Mouse (Mus musculus) gastrocnemius, adult 18-20 months (tissue): ENCODE data around the gene Cdh23. TPM values are rescaled to one million over a fixed set of nuclear protein-coding genes. Genes with fewer than 3 reads are reported as not detected.
"Not testable (repeated sequence)": the region's sequence is repeated elsewhere in the genome, so short reads cannot be mapped to it uniquely, and the experiment has no call there.

ENCODE experiments used
- DNase-seq: peaks from one replicate; pipeline ENCODE4 v3.0.0; 2021; ENCODE audit warnings: low spot score
- total RNA-seq, 2 experiments: library from RNA; stranded (reverse); gene quantifications; 2 replicates each; pipeline ENCODE4 v1.2.3; 2021

The Cdh23 gene
- total RNA-seq, 2 experiments from 2014 or later = 1.3 to 2.7 TPM

- DNase-seq = not testable (repeated sequence)
Observed at GRCm38 (mm10) chr10:60712299-60712698, 16.0 kb upstream of the Cdh23 start.

- no peak for DNase-seq
Observed at GRCm38 (mm10) chr10:60708837-60709236, 12.5 kb upstream of the Cdh23 start.

GRCm38 (mm10) chr10:60706268-60706667, 10.0 kb upstream of the Cdh23 start:
- no peak for DNase-seq

GRCm38 (mm10) chr10:60705134-60705533, 8.8 kb upstream of the Cdh23 start:
- DNase-seq = no peak

- DNase-seq = no peak
Observed at GRCm38 (mm10) chr10:60697775-60698174, 1.5 kb upstream of the Cdh23 start.

GRCm38 (mm10) chr10:60696975-60697374, 685 bp upstream of the Cdh23 start:
- peak; percentile 60 for DNase-seq

GRCm38 (mm10) chr10:60691671-60692390, 4.5 kb downstream of the Cdh23 start:
- no peak for DNase-seq

- no peak for DNase-seq
Observed at GRCm38 (mm10) chr10:60690960-60691359, 5.3 kb downstream of the Cdh23 start.

- no peak for DNase-seq
Observed at GRCm38 (mm10) chr10:60689396-60689795, 6.9 kb downstream of the Cdh23 start.

GRCm38 (mm10) chr10:60687011-60687776, 9.1 kb downstream of the Cdh23 start:
- DNase-seq = peak; percentile 59

- no peak for DNase-seq
Observed at GRCm38 (mm10) chr10:60686641-60686975, 9.7 kb downstream of the Cdh23 start.

- DNase-seq = no peak
Observed at GRCm38 (mm10) chr10:60685764-60686640, 10.3 kb downstream of the Cdh23 start.

GRCm38 (mm10) chr10:60678926-60679325, 17.4 kb downstream of the Cdh23 start:
- no peak for DNase-seq

GRCm38 (mm10) chr10:60677319-60677718, 19.0 kb downstream of the Cdh23 start:
- DNase-seq = no peak

- no peak for DNase-seq
Observed at GRCm38 (mm10) chr10:60670166-60670565, 26.1 kb downstream of the Cdh23 start.

- DNase-seq = no peak
Observed at GRCm38 (mm10) chr10:60668591-60668990, 27.7 kb downstream of the Cdh23 start.

GRCm38 (mm10) chr10:60660986-60661385, 35.3 kb downstream of the Cdh23 start:
- DNase-seq = no peak

- no peak for DNase-seq
Observed at GRCm38 (mm10) chr10:60659450-60660020, 36.8 kb downstream of the Cdh23 start.

GRCm38 (mm10) chr10:60658176-60658575, 38.1 kb downstream of the Cdh23 start:
- DNase-seq = no peak

GRCm38 (mm10) chr10:60653675-60654074, 42.6 kb downstream of the Cdh23 start:
- DNase-seq = no peak

- DNase-seq = no peak
Observed at GRCm38 (mm10) chr10:60653106-60653505, 43.2 kb downstream of the Cdh23 start.
